Mouse (Mus musculus) urinary bladder, postnatal 4 days (tissue): Measurements from ENCODE around the gene Lrcol1.

Experiments used
- DNase-seq, 2 experiments: peaks; one replicate each; pipeline ENCODE4 v3.0.0; 2021 to 2022; ENCODE audit warnings: low spot score in 2 of 2

Lrcol1 gene

GRCm38 (mm10) chr5:110344524-110344923 is at the start of gene Lrcol1:
Lrcol1 (plus strand) TSS chr5:110344730.
- no peak for DNase-seq

GRCm38 (mm10) chr5:110296637-110297036 is 47.9 kb upstream of the Lrcol1 start:
- no peak for DNase-seq

- no peak for DNase-seq
These were observed 43.9 kb upstream of the Lrcol1 start for GRCm38 (mm10) chr5:110300591-110300990.

- no peak for DNase-seq
These were observed 35.7 kb upstream of the Lrcol1 start for GRCm38 (mm10) chr5:110308861-110309260.

GRCm38 (mm10) chr5:110313127-110313526 is 31.4 kb upstream of the Lrcol1 start:
- DNase-seq, result no peak

GRCm38 (mm10) chr5:110330508-110330907 is 14.0 kb upstream of the Lrcol1 start:
- no peak for DNase-seq

GRCm38 (mm10) chr5:110338792-110339191 is 5.7 kb upstream of the Lrcol1 start:
- DNase-seq, result no peak

GRCm38 (mm10) chr5:110342648-110343284 is 1.8 kb upstream of the Lrcol1 start, which contains the start of gene P2rx2:
P2rx2 (minus strand) TSS chr5:110343212.
- peak in 1 of 2 experiments; percentile 44 for DNase-seq

- DNase-seq, result no peak
These were observed 1.0 kb downstream of the Lrcol1 start for GRCm38 (mm10) chr5:110345553-110345952.

- no peak for DNase-seq
These were observed 2.5 kb downstream of the Lrcol1 start for GRCm38 (mm10) chr5:110347006-110347405.

- DNase-seq, result no peak
These were observed 10.2 kb downstream of the Lrcol1 start for GRCm38 (mm10) chr5:110354716-110355115.

- peak; percentile 62 to 83 for DNase-seq
These were observed 13.1 kb downstream of the Lrcol1 start for GRCm38 (mm10) chr5:110357531-110358179.

GRCm38 (mm10) chr5:110361465-110361864 is 16.9 kb downstream of the Lrcol1 start:
- DNase-seq, result no peak

GRCm38 (mm10) chr5:110362813-110363178 is 18.3 kb downstream of the Lrcol1 start:
- no peak for DNase-seq

- peak; percentile 71 to 82 for DNase-seq
These were observed 18.8 kb downstream of the Lrcol1 start for GRCm38 (mm10) chr5:110363179-110363821.

- DNase-seq, result no peak
These were observed 19.5 kb downstream of the Lrcol1 start for GRCm38 (mm10) chr5:110363822-110364545.

GRCm38 (mm10) chr5:110376802-110377433 is 32.4 kb downstream of the Lrcol1 start:
- DNase-seq, result peak in 1 of 2 experiments; percentile 74

GRCm38 (mm10) chr5:110378181-110378583 is 33.7 kb downstream of the Lrcol1 start:
- DNase-seq, result no peak

GRCm38 (mm10) chr5:110379086-110379485 is 34.6 kb downstream of the Lrcol1 start:
- DNase-seq, result no peak

GRCm38 (mm10) chr5:110379823-110380222 is 35.3 kb downstream of the Lrcol1 start:
- DNase-seq, result no peak

- no peak for DNase-seq
These were observed 40.0 kb downstream of the Lrcol1 start for GRCm38 (mm10) chr5:110384491-110384890.

- DNase-seq, result no peak
These were observed 40.7 kb downstream of the Lrcol1 start for GRCm38 (mm10) chr5:110385263-110385662.
